Mouse (Mus musculus) MEL (cell line): Measurements from ENCODE around the gene Rtp1.

Source experiments
- CTCF ChIP-seq, 3 experiments: IDR thresholded peaks in 2 of 3; conservative IDR thresholded peaks in 1 of 3; 2 replicates each; pipeline ENCODE4 v1.5.1; 2011 to 2012; ENCODE audit warnings: low read length in 3 of 3, low read depth in 2 of 3, mild to moderate bottlenecking in 2 of 3, improper control_type of control experiment in 1 of 3, inconsistent platforms in 1 of 3, mixed read lengths in 1 of 3, moderate library complexity in 1 of 3; ENCODE audit not compliant: control insufficient read depth in 1 of 3, insufficient read depth in 1 of 3, poor library complexity in 1 of 3, severe bottlenecking in 1 of 3
- E2F4 ChIP-seq: IDR thresholded peaks from 2 replicates; pipeline ENCODE4 v1.6.1; 2011; ENCODE audit warnings: low read depth, low read length, improper control_type of control experiment, borderline replicate concordance
- EP300 ChIP-seq, 2 experiments: IDR thresholded peaks; 2 replicates each; pipeline ENCODE4 v1.6.1; 2011; ENCODE audit warnings: improper control_type of control experiment in 2 of 2, low read length in 2 of 2, low read depth in 1 of 2, mild to moderate bottlenecking in 1 of 2
- GATA1 ChIP-seq: IDR thresholded peaks from 2 replicates; pipeline ENCODE4 v1.6.1; 2011; ENCODE audit warnings: low read depth, low read length, improper control_type of control experiment
- KAT2A ChIP-seq: conservative IDR thresholded peaks from 2 replicates; pipeline ENCODE4 v1.6.1; 2012; ENCODE audit warnings: low read depth, low read length, improper control_type of control experiment, inconsistent platforms
- MAZ ChIP-seq: IDR thresholded peaks from 2 replicates; pipeline ENCODE4 v1.6.1; 2012; ENCODE audit warnings: low read depth, mild to moderate bottlenecking, inconsistent platforms, low read length, improper control_type of control experiment
- NRF1 ChIP-seq: IDR thresholded peaks from 2 replicates; pipeline ENCODE4 v1.6.1; 2014; ENCODE audit warnings: low read depth, mild to moderate bottlenecking, inconsistent platforms, low read length, improper control_type of control experiment, moderate library complexity; ENCODE audit not compliant: poor library complexity, insufficient read depth, severe bottlenecking
- POLR2A ChIP-seq, 2 experiments: IDR thresholded peaks; 2 replicates each; pipeline ENCODE4 v1.6.1; 2011 to 2012; ENCODE audit warnings: low read length in 2 of 2, mild to moderate bottlenecking in 2 of 2, control low read depth in 1 of 2, improper control_type of control experiment in 1 of 2, low read depth in 1 of 2, moderate library complexity in 1 of 2; ENCODE audit not compliant: control insufficient read depth in 1 of 2, insufficient read depth in 1 of 2, poor library complexity in 1 of 2
- POLR2AphosphoS2 ChIP-seq: IDR thresholded peaks from 2 replicates; pipeline ENCODE4 v1.6.1; 2011; ENCODE audit warnings: low read length, improper control_type of control experiment
- RCOR1 ChIP-seq: IDR thresholded peaks from 2 replicates; pipeline ENCODE4 v1.6.1; 2012; ENCODE audit warnings: low read depth, mild to moderate bottlenecking, inconsistent platforms, low read length, improper control_type of control experiment
- SIN3A ChIP-seq: IDR thresholded peaks from 2 replicates; pipeline ENCODE4 v1.6.1; 2012; ENCODE audit warnings: low read length, improper control_type of control experiment, inconsistent platforms
- SMC3 ChIP-seq: IDR thresholded peaks from 2 replicates; pipeline ENCODE4 v1.6.1; 2011; ENCODE audit warnings: low read depth, low read length, improper control_type of control experiment
- TCF12 ChIP-seq: IDR thresholded peaks from 2 replicates; pipeline ENCODE4 v1.6.1; 2014; ENCODE audit warnings: low read depth, mild to moderate bottlenecking, inconsistent platforms, low read length, improper control_type of control experiment, moderate library complexity
- USF1 ChIP-seq: IDR thresholded peaks from 2 replicates; pipeline ENCODE4 v1.6.1; 2014; ENCODE audit warnings: low read depth, mild to moderate bottlenecking, inconsistent platforms, low read length, improper control_type of control experiment, moderate library complexity

- TF ChIP-seq KAT2A = no peak
- TF ChIP-seq GATA1 = no peak
- no peak for TF ChIP-seq SMC3
- TF ChIP-seq SIN3A = no peak
- no peak for TF ChIP-seq CTCF (IDR thresholded peaks at IDR 0.05 in 2 of 3, conservative IDR thresholded peaks at IDR 0.05 in 1 of 3; ENCODE audit: control insufficient read depth in 1 of 3, insufficient read depth in 1 of 3, low read depth in 2 of 3, low read length in 3 of 3, poor library complexity in 1 of 3, severe bottlenecking in 1 of 3)
- TF ChIP-seq EP300 (IDR thresholded peaks at IDR 0.05; ENCODE audit: low read depth in 1 of 2, low read length in 2 of 2) = no peak
- TF ChIP-seq POLR2A (IDR thresholded peaks at IDR 0.05; ENCODE audit: control insufficient read depth in 1 of 2, insufficient read depth in 1 of 2, low read depth in 1 of 2, low read length in 2 of 2, poor library complexity in 1 of 2) = no peak
- TF ChIP-seq MAZ = no peak
- no peak for TF ChIP-seq NRF1
- TF ChIP-seq E2F4 = no peak
- no peak for TF ChIP-seq USF1
- TF ChIP-seq TCF12 = no peak
- TF ChIP-seq POLR2AphosphoS2 = no peak
- TF ChIP-seq RCOR1 = no peak
Measured at GRCm38 (mm10) chr16:23437404-23438166, 8.7 kb downstream of the Rtp1 start.
